Mouse (Mus musculus): Measurements from ENCODE around the gene Slc1a5. TPM values are rescaled to one million over a fixed set of nuclear protein-coding genes. Genes with fewer than 3 reads are reported as not detected.

The Slc1a5 gene
- total and polyA plus RNA-seq, 3 experiments: 115 to 245 (median 174) TPM

DNA sequence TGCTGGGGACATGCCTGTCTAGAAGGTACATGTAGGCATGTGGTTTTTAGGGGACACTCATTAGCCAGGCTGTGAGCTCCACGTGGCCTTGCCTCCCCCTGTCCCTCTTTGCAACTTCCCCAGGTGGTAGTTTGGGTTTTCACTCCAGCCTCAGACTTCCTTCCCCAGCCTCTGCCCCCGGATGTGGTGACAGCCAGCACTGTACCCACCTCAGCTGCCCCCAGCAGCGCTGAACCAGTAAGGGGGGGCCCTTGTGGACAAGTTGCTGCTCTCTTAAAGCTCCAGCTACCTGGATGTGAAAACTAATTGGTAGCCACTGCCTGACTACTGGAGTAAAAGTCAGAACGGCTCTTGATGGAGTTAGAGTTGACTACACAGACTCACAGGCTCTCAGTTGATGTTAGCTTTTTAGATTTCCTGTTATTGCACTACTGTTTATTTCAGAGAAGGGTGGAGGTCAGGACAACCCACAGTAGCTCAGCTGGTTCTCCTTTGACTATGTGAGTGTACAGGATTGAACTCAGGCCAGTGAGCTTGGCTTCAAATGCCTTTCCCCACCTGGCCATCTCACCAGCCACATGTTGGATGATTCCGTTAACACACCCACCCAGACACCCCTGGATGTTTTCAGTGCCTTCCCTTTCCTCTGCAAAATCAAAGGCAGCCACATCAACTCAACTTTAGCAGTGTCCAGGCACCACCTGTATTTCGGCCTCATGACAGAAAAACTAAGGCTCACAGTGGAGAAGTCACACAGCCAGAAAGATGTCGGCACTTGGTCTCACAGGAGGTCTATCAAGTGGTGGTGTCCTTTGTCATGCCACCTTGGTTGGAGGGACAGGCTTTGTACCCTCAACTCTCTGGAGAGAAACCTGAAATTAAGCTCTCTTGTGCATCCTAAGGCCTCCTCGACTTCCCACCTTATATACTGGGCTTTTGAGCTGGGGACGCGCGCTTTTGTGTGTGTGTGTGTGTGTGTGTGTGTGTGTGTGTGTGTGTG lies 60.7 kb downstream of the Slc1a5 start (continued):
- TF ChIP-seq JUND (conservative IDR thresholded peaks at IDR 0.05; ENCODE audit: low read depth, low read length) (no peak), IRF4 (IDR thresholded peaks at IDR 0.05; ENCODE audit: low read depth, low read length) (no peak), MAX (IDR thresholded peaks at IDR 0.05; ENCODE audit: low read length) (peak; percentile 98), JUN (IDR thresholded peaks at IDR 0.05; ENCODE audit: insufficient read depth, low read depth, low read length) (no peak), CTCF (conservative IDR thresholded peaks at IDR 0.05 in 1 of 2, IDR thresholded peaks at IDR 0.05 in 1 of 2; ENCODE audit: low read depth in 2 of 2, low read length in 2 of 2) (no peak), NELFE (IDR thresholded peaks at IDR 0.05; ENCODE audit: low read depth, low read length) (peak; percentile 20; the same call in 1 of the 2 replicates), ZNF384 (IDR thresholded peaks at IDR 0.05; ENCODE audit: low read depth, low read length) (no peak), USF1 (IDR thresholded peaks at IDR 0.05; ENCODE audit: low read depth, low read length) (peak; percentile 38), ELF1 (IDR thresholded peaks at IDR 0.05; ENCODE audit: low read depth, low read length) (peak; percentile 44; the same call in 1 of the 2 replicates), MXI1 (IDR thresholded peaks at IDR 0.05; ENCODE audit: low read depth, low read length) (peak; percentile 91), GABPA (IDR thresholded peaks at IDR 0.05; ENCODE audit: insufficient replicate concordance, low read depth, low read length) (no peak), SIN3A (IDR thresholded peaks at IDR 0.05; ENCODE audit: low read length) (peak; percentile 77)

DNA sequence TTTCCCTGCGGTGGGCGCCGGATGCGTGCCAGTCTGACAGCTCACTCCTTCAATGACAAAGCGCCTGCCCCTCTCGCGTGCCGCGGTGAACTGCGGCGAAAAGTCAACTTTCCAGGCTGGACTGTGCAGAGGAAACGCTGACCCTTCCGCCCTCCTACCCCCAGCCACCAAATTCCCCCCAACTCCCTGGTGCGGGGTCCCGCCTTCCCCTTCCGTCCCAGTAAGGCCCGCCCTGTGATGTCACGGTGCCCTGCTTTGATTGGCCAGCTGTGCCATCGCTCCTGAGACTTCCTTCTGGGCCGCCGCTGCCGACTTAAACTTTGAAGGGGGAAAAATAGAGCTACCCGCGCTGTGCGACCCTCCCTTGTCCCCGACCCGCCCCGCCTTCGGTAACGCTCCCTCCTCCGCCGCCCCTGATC lies 61.5 kb downstream of the Slc1a5 start, which contains the start of gene Prkd2:
Gene Prkd2 (plus strand): TSS at position 258 of the 419 bp plus-strand sequence.
- Histone ChIP-seq H3K27me3 (replicated peaks) (no peaks in the 10 kb centered on the region), H3K79me2 (replicated peaks; ENCODE audit: control insufficient read depth, extremely low read depth, insufficient read depth, poor library complexity, severe bottlenecking) (peaks cover 24% of the 10 kb centered on the region), H3K4me2 (ENCODE audit: insufficient read depth, low read depth, poor library complexity, severe bottlenecking) (peak within 1 kb of the TSS; percentile 88), H3K36me3 (replicated peaks in 1 of 2; ENCODE audit: control insufficient read depth in 1 of 2, insufficient read depth in 1 of 2, low read length in 1 of 2) (peaks cover 41 to 54% of the 10 kb centered on the region in 2 experiments), H3K9me3 (replicated peaks; ENCODE audit: low read length) (no peaks in the 10 kb centered on the region), H3K27ac (ENCODE audit: insufficient read depth, low read depth) (peak within 1 kb of the TSS; percentile 91), H3K9ac (ENCODE audit: insufficient read depth, low read depth) (peak within 1 kb of the TSS; percentile 93), H3K4me3 (replicated peaks in 1 of 3; ENCODE audit: low read depth in 2 of 3, low read length in 2 of 3, poor library complexity in 1 of 3) (peak within 1 kb of the TSS; percentile 82 to 97 (median 86)), H3K4me1 (ENCODE audit: control insufficient read depth in 1 of 2, insufficient read depth in 2 of 2) (peaks cover 24 to 55% of the 10 kb centered on the region in 2 experiments)
- dilution Hi-C loops (cut with MboI; ENCODE audit: extremely low pct_ligation_motif_present, extremely low pct_unique_long_range_greater_than_20kb, low sequenced_read_pairs): no loop called here
- DNase-seq (ENCODE audit: extremely low read depth): peak; percentile 83
- in situ Hi-C loops (cut with MboI; ENCODE audit: low pct_ligation_motif_present, low pct_unique_long_range_greater_than_20kb, low sequenced_read_pairs): no loop called here
- TF ChIP-seq NRF1 (IDR thresholded peaks at IDR 0.05; ENCODE audit: low read depth, low read length): 0 out of 2 replicates have a peak, but pooled peaks have one; percentile 5
- TF ChIP-seq HCFC1 (IDR thresholded peaks at IDR 0.05; ENCODE audit: low read depth, low read length): peak; percentile 55
- TF ChIP-seq TCF12 (IDR thresholded peaks at IDR 0.05; ENCODE audit: low read depth, low read length): 0 out of 2 replicates have a peak, but pooled peaks have one; percentile 7
- TF ChIP-seq ETS1 (conservative IDR thresholded peaks at IDR 0.05; ENCODE audit: low read depth, low read length): peak; percentile 18
- no peak for TF ChIP-seq EP300 (IDR thresholded peaks at IDR 0.05; ENCODE audit: low read length)
- TF ChIP-seq SIN3A (IDR thresholded peaks at IDR 0.05; ENCODE audit: low read length): peak; percentile 73
- peak; percentile 76 for TF ChIP-seq ELF1 (IDR thresholded peaks at IDR 0.05; ENCODE audit: low read depth, low read length)
- peak; percentile 77 for TF ChIP-seq BHLHE40 (IDR thresholded peaks at IDR 0.05; ENCODE audit: low read depth, low read length)
- TF ChIP-seq ZMIZ1 (IDR thresholded peaks at IDR 0.05; ENCODE audit: low read depth, low read length): peak; percentile 31; the same call in 1 of the 2 replicates
- peak; percentile 65; the same call in 1 of the 2 replicates for TF ChIP-seq NELFE (IDR thresholded peaks at IDR 0.05; ENCODE audit: low read depth, low read length)
- no peak for TF ChIP-seq JUND (conservative IDR thresholded peaks at IDR 0.05; ENCODE audit: low read depth, low read length)
- 0 out of 2 replicates have a peak, but pooled peaks have one; percentile 15 for TF ChIP-seq MYC (IDR thresholded peaks at IDR 0.05; ENCODE audit: low read depth, low read length)
- TF ChIP-seq CHD1 (IDR thresholded peaks at IDR 0.05; ENCODE audit: low read depth, low read length): no peak; the same call in 1 of the 2 replicates
- no peak for TF ChIP-seq SMC3 (IDR thresholded peaks at IDR 0.05; ENCODE audit: low read depth, low read length)
- peak; percentile 62; the same call in 1 of the 2 replicates for TF ChIP-seq POLR2A (IDR thresholded peaks at IDR 0.05; ENCODE audit: low read depth, low read length)
- 0 out of 2 replicates have a peak, but pooled peaks have one; percentile 45 for TF ChIP-seq IRF4 (IDR thresholded peaks at IDR 0.05; ENCODE audit: low read depth, low read length)
- TF ChIP-seq CHD2 (IDR thresholded peaks at IDR 0.05; ENCODE audit: low read length): no peak; the same call in 1 of the 2 replicates
- TF ChIP-seq MAX (IDR thresholded peaks at IDR 0.05; ENCODE audit: low read length): peak; percentile 46; the same call in 1 of the 2 replicates
- peak; percentile 41; the same call in 1 of the 2 replicates for TF ChIP-seq E2F4 (IDR thresholded peaks at IDR 0.05; ENCODE audit: insufficient replicate concordance, low read depth, low read length)
- peak; percentile 45; the same call in 1 of the 2 replicates for TF ChIP-seq MXI1 (IDR thresholded peaks at IDR 0.05; ENCODE audit: low read depth, low read length)
- TF ChIP-seq TBP (conservative IDR thresholded peaks at IDR 0.05; ENCODE audit: low read depth, low read length): 0 out of 2 replicates have a peak, but pooled peaks have one; percentile 36
- TF ChIP-seq MEF2A (IDR thresholded peaks at IDR 0.05; ENCODE audit: borderline replicate concordance, low read depth, low read length): peak; percentile 32; the same call in 1 of the 2 replicates
